Mouse (Mus musculus): ENCODE results near the gene Pus1. TPM values are rescaled to one million over a fixed set of nuclear protein-coding genes. Genes with fewer than 3 reads are reported as not detected.

Pus1 gene
- polyA plus RNA-seq, 1 experiment, result 177 TPM

DNA sequence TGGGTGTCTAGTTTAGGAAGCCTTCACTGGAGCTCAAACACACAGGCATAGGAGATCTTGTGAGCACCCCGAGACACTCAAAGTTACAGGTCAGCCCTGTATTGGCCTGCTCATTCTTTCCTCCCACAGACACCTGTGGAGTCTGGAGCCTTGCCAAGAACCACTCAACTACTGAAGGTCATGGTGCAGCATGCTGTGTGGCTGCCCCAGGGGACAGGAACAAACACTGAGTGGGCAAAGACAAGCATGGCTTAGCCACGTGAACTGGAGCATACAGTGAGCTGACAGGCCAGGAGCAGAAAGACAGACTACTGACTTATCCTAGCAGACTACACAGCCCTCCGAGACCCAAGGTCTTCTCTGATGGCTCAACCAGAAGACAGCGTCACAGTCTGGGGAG is 17.2 kb upstream of the Pus1 start:
- no peak for TF ChIP-seq GATA1 (IDR thresholded peaks at IDR 0.05; ENCODE audit: low read length)

DNA sequence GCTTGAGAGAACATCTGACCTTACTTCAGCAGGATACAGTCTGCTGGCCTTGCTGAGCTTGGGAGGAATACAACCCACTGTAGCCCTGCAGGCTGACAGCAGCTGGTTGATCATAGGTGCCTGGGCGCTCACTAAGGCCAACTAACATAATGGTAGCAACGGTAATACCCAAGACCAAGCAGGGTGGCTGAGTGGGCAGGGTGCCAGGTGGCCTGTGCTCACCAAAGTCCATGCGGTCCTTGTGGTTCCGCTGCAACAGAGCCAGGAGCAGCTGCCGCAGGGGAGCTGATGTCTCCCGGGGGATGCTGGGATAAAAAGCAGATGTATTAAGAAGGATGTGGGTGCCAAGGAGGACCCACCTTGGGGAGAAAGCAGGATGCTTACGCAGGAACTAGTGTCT is 13.9 kb upstream of the Pus1 start:
- no peak for TF ChIP-seq GATA1 (IDR thresholded peaks at IDR 0.05; ENCODE audit: low read length)

GRCm38 (mm10) chr5:110788684-110789083 is 8.2 kb upstream of the Pus1 start:
- no peak for TF ChIP-seq GATA1 (IDR thresholded peaks at IDR 0.05; ENCODE audit: low read length)

- TF ChIP-seq GATA1 (IDR thresholded peaks at IDR 0.05; ENCODE audit: low read length), result no peak
Observed at GRCm38 (mm10) chr5:110786081-110786835, 5.8 kb upstream of the Pus1 start.

DNA sequence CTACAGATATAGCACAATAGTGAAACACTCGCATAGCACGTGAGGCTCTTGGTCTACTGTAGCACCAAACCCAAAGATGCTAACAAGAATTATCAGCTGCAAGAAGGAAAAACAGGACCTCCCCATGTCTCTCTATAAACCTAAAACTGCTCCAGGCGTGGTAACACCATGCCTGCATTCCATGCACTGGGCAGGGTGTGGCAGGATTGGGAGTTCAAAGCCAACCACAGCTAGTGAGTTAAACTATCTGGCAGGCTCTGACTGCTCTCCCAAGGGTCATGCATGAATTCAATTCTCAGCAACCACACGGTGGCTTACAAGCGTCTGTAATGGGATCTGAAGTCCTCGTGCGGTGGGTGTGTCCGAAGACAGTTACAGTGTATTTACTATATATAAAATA is 2.7 kb upstream of the Pus1 start:
- no peak for TF ChIP-seq GATA1 (IDR thresholded peaks at IDR 0.05; ENCODE audit: low read length)

- TF ChIP-seq GATA1 (IDR thresholded peaks at IDR 0.05; ENCODE audit: low read length), result no peak
Observed at GRCm38 (mm10) chr5:110781529-110782238, 1.2 kb upstream of the Pus1 start.

- no peak for TF ChIP-seq GATA1 (IDR thresholded peaks at IDR 0.05; ENCODE audit: low read length)
Observed at GRCm38 (mm10) chr5:110780761-110781528, 486 bp upstream of the Pus1 start.

GRCm38 (mm10) chr5:110779276-110779997 is 1.0 kb downstream of the Pus1 start:
- TF ChIP-seq GATA1 (IDR thresholded peaks at IDR 0.05; ENCODE audit: low read length), result no peak

GRCm38 (mm10) chr5:110778263-110778662 is 2.2 kb downstream of the Pus1 start:
- no peak for TF ChIP-seq GATA1 (IDR thresholded peaks at IDR 0.05; ENCODE audit: low read length)

- no peak for TF ChIP-seq GATA1 (IDR thresholded peaks at IDR 0.05; ENCODE audit: low read length)
Observed at GRCm38 (mm10) chr5:110776141-110776540, 4.3 kb downstream of the Pus1 start.

GRCm38 (mm10) chr5:110774511-110774910 is 5.9 kb downstream of the Pus1 start:
- no peak for TF ChIP-seq GATA1 (IDR thresholded peaks at IDR 0.05; ENCODE audit: low read length)

DNA sequence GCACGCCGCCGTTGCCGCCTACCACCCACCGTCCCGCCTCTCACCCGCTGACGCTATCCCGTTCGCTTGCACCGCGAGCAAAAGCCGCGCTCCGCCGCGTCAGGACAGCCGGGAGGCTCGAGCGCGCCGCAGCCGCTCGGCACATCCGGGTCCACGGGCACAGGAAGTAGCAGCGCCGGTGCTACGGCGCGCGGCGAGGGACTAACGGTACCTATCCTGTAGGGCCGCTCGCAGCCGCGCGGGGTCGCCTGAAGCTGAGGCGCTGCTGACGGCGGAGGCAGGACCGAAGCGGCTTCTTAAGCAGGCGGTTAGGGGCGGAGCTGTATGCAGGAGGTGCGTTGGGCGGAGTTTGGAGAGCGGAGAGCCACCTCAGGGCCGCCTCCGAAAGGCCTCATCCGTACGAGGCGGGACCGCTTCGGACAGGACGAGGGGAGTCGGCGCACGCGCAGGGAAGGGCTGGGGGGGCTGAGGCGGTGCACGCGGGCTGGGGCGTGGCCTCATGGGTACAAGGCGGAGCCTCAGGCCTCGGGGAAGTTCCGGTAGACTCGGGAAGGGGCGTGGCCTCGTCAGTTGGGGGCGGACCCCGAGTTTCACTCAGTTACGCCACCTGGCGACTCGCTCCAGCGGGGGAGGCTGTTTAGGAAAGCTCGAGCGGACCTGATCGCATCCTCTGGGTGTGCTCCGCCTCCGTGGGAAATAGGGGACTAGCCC is 9.9 kb downstream of the Pus1 start, which contains the start of gene Ep400:
Gene Ep400 (minus strand): TSS at position 270 of the 711 bp plus-strand sequence.
- TF ChIP-seq GATA1 (IDR thresholded peaks at IDR 0.05; ENCODE audit: low read length), result no peak

DNA sequence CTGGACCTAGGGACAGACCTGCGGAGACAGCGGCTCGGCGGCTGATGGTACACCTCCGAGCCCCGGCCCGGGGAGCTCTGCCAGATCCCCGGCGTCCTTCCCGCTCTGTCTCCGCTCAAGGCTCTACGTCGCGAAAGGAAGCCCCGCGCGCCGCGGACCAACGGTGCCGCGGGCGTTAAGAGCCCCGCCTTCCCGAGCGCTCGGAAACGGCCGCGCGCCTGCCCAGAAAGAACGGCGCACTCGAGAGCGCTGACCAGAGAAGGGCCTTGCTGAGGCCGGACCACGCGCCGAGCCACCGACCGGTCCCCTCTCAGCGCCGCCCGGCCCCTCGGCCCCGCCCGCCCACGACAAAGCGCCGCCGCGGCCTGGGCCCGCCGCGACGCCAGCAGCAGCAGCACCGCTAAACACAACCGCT is 10.4 kb downstream of the Pus1 start:
- TF ChIP-seq GATA1 (IDR thresholded peaks at IDR 0.05; ENCODE audit: low read length), result no peak

DNA sequence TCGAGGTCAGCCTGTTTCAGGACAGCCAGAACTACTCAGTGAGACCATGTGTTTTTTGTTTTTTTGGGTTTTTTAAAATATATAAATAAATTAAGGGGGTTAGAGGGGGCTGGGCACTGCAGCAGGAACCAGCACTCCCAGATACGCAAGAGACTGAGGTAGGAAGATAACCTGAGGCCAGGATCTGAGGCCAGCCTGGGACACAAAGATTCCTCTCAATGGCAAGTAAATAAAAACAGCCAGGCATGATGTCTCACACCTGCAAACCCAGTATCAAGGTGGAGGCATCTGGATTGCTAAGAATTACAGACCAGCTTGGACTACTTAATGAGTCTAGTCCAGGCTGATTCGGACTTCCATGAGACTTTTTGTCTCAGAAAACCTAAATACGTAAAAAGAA is 11.2 kb downstream of the Pus1 start:
- no peak for TF ChIP-seq GATA1 (IDR thresholded peaks at IDR 0.05; ENCODE audit: low read length)

DNA sequence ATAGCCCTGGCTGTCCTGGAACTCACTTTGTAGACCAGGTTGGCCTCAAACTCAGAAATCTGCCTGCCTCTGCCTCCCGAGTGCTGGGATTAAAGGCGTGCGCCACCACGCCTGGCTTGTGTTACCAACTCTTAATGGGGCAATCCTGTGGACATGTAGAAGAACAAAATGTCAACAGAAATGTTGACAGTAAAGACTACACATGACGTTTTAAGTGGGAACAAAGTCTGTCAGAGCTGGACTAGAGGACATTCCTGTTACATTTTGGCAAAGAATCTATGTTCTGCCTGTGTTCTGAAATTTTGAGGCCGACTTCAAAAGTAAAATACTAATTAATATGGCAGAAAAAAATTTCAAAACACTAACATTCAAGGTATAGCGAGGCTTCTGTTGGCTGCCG is 16.6 kb downstream of the Pus1 start:
- TF ChIP-seq GATA1 (IDR thresholded peaks at IDR 0.05; ENCODE audit: low read length), result no peak
